Mouse (Mus musculus): ENCODE measurements around the gene Eif4b. TPM values are rescaled to one million over a fixed set of nuclear protein-coding genes. Genes with fewer than 3 reads are reported as not detected.
"Not testable (repeated sequence)": the region's sequence is repeated elsewhere in the genome, so short reads cannot be mapped to it uniquely, and the experiment has no call there.

The Eif4b gene
- polyA plus RNA-seq, 1 experiment from 2014 or later, result 98.8 TPM

GRCm38 (mm10) chr15:102072963-102073558 lies 512 bp upstream of the Eif4b start:
- DNase-seq, result no peak
- H3K27me3 ChIP-seq (ENCODE audit: control insufficient read depth, insufficient read depth, low read length), result no peaks in the 10 kb centered on the region
- peak; percentile 46 for ATAC-seq (ENCODE audit: low FRiP score, low TSS enrichment)
- H3K4me1 ChIP-seq (ENCODE audit: control insufficient read depth, insufficient read depth, low read length), result peaks cover 17% of the 10 kb centered on the region
- WGBS, result 17% methylated on average over 6 of the region's 6 CpGs
- no peaks in the 10 kb centered on the region for H3K9me3 ChIP-seq (ENCODE audit: control insufficient read depth, low read length)
- H3K27ac ChIP-seq (replicated peaks; ENCODE audit: low read depth, low read length), result peak overlapping the region; percentile 37; the same call in 1 of the 2 replicates
- peak overlapping the region; percentile 96 for H3K4me3 ChIP-seq (replicated peaks; ENCODE audit: low read depth, low read length)
- H3K4me2 ChIP-seq (ENCODE audit: low read length), result peak overlapping the region; percentile 57
- peak overlapping the region; percentile 30; the same call in 1 of the 2 replicates for H3K9ac ChIP-seq (replicated peaks; ENCODE audit: low read length)
- H3K36me3 ChIP-seq (ENCODE audit: control insufficient read depth, insufficient read depth, low read length), result no peaks in the 10 kb centered on the region

- Histone ChIP-seq H3K9me3 (ENCODE audit: control insufficient read depth, low read length) (no peaks in the 10 kb centered on the region), H3K4me3 (replicated peaks; ENCODE audit: low read depth, low read length) (peak overlapping the region; percentile 96), H3K9ac (replicated peaks; ENCODE audit: low read length) (peak overlapping the region; percentile 92), H3K27ac (replicated peaks; ENCODE audit: low read depth, low read length) (peak overlapping the region; percentile 95), H3K27me3 (ENCODE audit: control insufficient read depth, insufficient read depth, low read length) (no peaks in the 10 kb centered on the region), H3K4me1 (ENCODE audit: control insufficient read depth, insufficient read depth, low read length) (peaks cover 17% of the 10 kb centered on the region), H3K4me2 (ENCODE audit: low read length) (peak overlapping the region; percentile 57), H3K36me3 (ENCODE audit: control insufficient read depth, insufficient read depth, low read length) (no peaks in the 10 kb centered on the region)
- under 1% methylated on average over 56 of the region's 57 CpGs for WGBS
- peak; percentile 82 for DNase-seq
- peak; percentile 51 for ATAC-seq (ENCODE audit: low FRiP score, low TSS enrichment)
These were observed 628 bp downstream of the Eif4b start for GRCm38 (mm10) chr15:102074070-102074731.

GRCm38 (mm10) chr15:102074876-102075585 lies 1.5 kb downstream of the Eif4b start:
- H3K27me3 ChIP-seq (ENCODE audit: control insufficient read depth, insufficient read depth, low read length), result no peaks in the 10 kb centered on the region
- ATAC-seq (ENCODE audit: low FRiP score, low TSS enrichment) (no peak), DNase-seq (no peak)
- peak overlapping the region; percentile 92; the same call in 1 of the 2 replicates for H3K9ac ChIP-seq (replicated peaks; ENCODE audit: low read length)
- 18% methylated on average over 11 of the region's 11 CpGs for WGBS
- peak overlapping the region; percentile 96 for H3K4me3 ChIP-seq (replicated peaks; ENCODE audit: low read depth, low read length)
- H3K4me1 ChIP-seq (ENCODE audit: control insufficient read depth, insufficient read depth, low read length), result peaks cover 17% of the 10 kb centered on the region
- H3K36me3 ChIP-seq (ENCODE audit: control insufficient read depth, insufficient read depth, low read length), result no peaks in the 10 kb centered on the region
- H3K9me3 ChIP-seq (ENCODE audit: control insufficient read depth, low read length), result no peaks in the 10 kb centered on the region
- no peak overlapping the region for H3K27ac ChIP-seq (replicated peaks; ENCODE audit: low read depth, low read length)
- H3K4me2 ChIP-seq (ENCODE audit: low read length), result peak overlapping the region; percentile 57

DNA sequence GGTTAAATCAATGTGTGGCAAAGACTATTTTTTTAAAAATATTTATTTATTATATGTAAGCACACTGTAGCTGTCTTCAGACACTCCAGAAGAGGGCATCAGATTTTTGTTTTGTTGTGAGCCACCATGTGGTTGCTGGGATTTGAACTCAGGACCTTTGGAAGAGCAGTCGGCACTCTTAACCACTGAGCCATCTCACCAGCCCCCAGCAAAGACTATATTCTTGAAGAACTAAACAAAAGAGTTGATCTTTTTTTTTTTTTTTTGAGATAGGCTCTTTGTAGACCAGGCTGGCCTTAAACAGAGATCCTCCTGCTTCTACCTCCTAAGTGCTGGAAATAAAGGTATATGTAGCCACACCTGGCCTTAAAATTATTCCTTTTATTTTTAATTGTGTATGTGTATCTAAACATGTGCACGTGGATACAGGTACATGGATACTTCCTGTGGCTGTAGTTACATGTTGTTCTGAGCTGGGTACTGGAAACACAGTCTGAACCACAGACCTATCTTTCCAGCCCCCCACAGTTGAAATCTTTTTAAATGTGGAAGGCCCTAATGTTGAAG lies 3.6 kb downstream of the Eif4b start:
- peaks cover 17% of the 10 kb centered on the region for H3K4me1 ChIP-seq (ENCODE audit: control insufficient read depth, insufficient read depth, low read length)
- no peak overlapping the region for H3K4me2 ChIP-seq (ENCODE audit: low read length)
- H3K36me3 ChIP-seq (ENCODE audit: control insufficient read depth, insufficient read depth, low read length), result peaks cover 4% of the 10 kb centered on the region
- WGBS, result 96% methylated on average over 2 of the region's 2 CpGs
- H3K27ac ChIP-seq (replicated peaks; ENCODE audit: low read depth, low read length), result no peak overlapping the region
- no peak overlapping the region for H3K4me3 ChIP-seq (replicated peaks; ENCODE audit: low read depth, low read length)
- DNase-seq (no peak), ATAC-seq (ENCODE audit: low FRiP score, low TSS enrichment) (no peak)
- H3K27me3 ChIP-seq (ENCODE audit: control insufficient read depth, insufficient read depth, low read length), result no peaks in the 10 kb centered on the region
- no peak overlapping the region for H3K9ac ChIP-seq (replicated peaks; ENCODE audit: low read length)
- H3K9me3 ChIP-seq (ENCODE audit: control insufficient read depth, low read length), result no peaks in the 10 kb centered on the region

DNA sequence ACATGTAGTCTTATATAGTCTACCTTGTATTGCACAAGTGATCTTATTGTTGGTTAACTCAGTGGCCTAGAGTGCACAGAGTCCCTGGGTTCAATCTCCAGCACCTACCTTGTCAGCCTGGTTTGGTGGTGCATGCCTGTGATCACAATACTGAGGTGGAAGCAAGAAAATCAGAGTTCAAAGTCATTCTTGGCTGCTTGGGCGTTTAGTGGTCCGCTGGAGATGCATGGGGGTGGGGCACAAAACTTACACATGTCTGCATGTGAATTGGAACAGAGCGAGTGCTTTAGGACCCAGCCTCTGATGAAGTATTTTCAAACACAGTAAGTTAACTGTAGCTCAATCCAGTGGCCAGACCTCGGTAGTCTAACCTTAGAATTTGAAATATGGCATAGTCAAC lies 5.6 kb downstream of the Eif4b start:
- 80% methylated on average over 4 of the region's 4 CpGs for whole genome bisulfite sequencing
- no peaks in the 10 kb centered on the region for H3K27me3 ChIP-seq (ENCODE audit: control insufficient read depth, insufficient read depth, low read length)
- no peak overlapping the region for H3K4me2 ChIP-seq (ENCODE audit: low read length)
- ATAC-seq (ENCODE audit: low FRiP score, low TSS enrichment) (no peak), DNase-seq (no peak)
- peaks cover 13% of the 10 kb centered on the region for H3K4me1 ChIP-seq (ENCODE audit: control insufficient read depth, insufficient read depth, low read length)
- H3K9ac ChIP-seq (replicated peaks; ENCODE audit: low read length), result no peak overlapping the region
- H3K4me3 ChIP-seq (replicated peaks; ENCODE audit: low read depth, low read length), result no peak overlapping the region
- no peaks in the 10 kb centered on the region for H3K9me3 ChIP-seq (ENCODE audit: control insufficient read depth, low read length)
- no peak overlapping the region for H3K27ac ChIP-seq (replicated peaks; ENCODE audit: low read depth, low read length)
- peaks cover 20% of the 10 kb centered on the region for H3K36me3 ChIP-seq (ENCODE audit: control insufficient read depth, insufficient read depth, low read length)

- not testable (repeated sequence) for H3K4me3 ChIP-seq (replicated peaks; ENCODE audit: low read depth, low read length); H3K9me3 ChIP-seq (ENCODE audit: control insufficient read depth, low read length); H3K9ac ChIP-seq (replicated peaks; ENCODE audit: low read length); H3K27ac ChIP-seq (replicated peaks; ENCODE audit: low read depth, low read length); DNase-seq; H3K27me3 ChIP-seq (ENCODE audit: control insufficient read depth, insufficient read depth, low read length); ATAC-seq (ENCODE audit: low FRiP score, low TSS enrichment); H3K4me2 ChIP-seq (ENCODE audit: low read length)
- Histone ChIP-seq H3K4me1 (ENCODE audit: control insufficient read depth, insufficient read depth, low read length) (peaks cover 10% of the 10 kb centered on the region), H3K36me3 (ENCODE audit: control insufficient read depth, insufficient read depth, low read length) (peaks cover 27% of the 10 kb centered on the region)
- WGBS, result 81% methylated on average over 8 of the region's 8 CpGs
These were observed 6.4 kb downstream of the Eif4b start for GRCm38 (mm10) chr15:102079924-102080323.

- no peak overlapping the region for H3K27ac ChIP-seq (replicated peaks; ENCODE audit: low read depth, low read length)
- peaks cover 5% of the 10 kb centered on the region for H3K4me1 ChIP-seq (ENCODE audit: control insufficient read depth, insufficient read depth, low read length)
- ATAC-seq (ENCODE audit: low FRiP score, low TSS enrichment), result no peak
- H3K36me3 ChIP-seq (ENCODE audit: control insufficient read depth, insufficient read depth, low read length), result peaks cover 30% of the 10 kb centered on the region
- H3K27me3 ChIP-seq (ENCODE audit: control insufficient read depth, insufficient read depth, low read length), result no peaks in the 10 kb centered on the region
- H3K9me3 ChIP-seq (ENCODE audit: control insufficient read depth, low read length), result no peaks in the 10 kb centered on the region
- no peak for DNase-seq
- no peak overlapping the region for H3K4me2 ChIP-seq (ENCODE audit: low read length)
- no peak overlapping the region for H3K4me3 ChIP-seq (replicated peaks; ENCODE audit: low read depth, low read length)
- 74% methylated on average over 2 of the region's 2 CpGs for WGBS
- H3K9ac ChIP-seq (replicated peaks; ENCODE audit: low read length), result no peak overlapping the region
These were observed 6.9 kb downstream of the Eif4b start for GRCm38 (mm10) chr15:102080429-102080828.

DNA sequence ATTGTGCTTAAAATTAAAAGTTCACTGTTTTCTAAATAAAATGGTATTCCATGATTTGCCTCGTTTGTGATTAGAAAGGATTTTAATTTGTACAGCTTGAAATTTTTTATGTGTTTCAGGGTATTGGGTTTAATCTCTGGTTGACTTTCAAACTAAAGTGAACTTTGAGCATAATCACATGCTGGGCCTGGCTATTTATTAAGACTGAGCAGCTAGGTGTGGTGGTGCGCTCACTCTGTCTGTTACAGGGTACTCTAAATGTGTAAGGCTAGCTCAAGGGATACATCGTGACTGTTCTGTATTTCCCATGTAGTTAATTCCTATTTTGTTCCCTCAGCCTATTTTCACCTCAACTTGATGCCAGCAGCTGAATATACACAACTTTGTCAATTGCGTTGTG lies 8.6 kb downstream of the Eif4b start:
- H3K4me2 ChIP-seq (ENCODE audit: low read length), result no peak overlapping the region
- DNase-seq (no peak), ATAC-seq (ENCODE audit: low FRiP score, low TSS enrichment) (no peak)
- no peak overlapping the region for H3K4me3 ChIP-seq (replicated peaks; ENCODE audit: low read depth, low read length)
- no peaks in the 10 kb centered on the region for H3K4me1 ChIP-seq (ENCODE audit: control insufficient read depth, insufficient read depth, low read length)
- no peaks in the 10 kb centered on the region for H3K27me3 ChIP-seq (ENCODE audit: control insufficient read depth, insufficient read depth, low read length)
- H3K27ac ChIP-seq (replicated peaks; ENCODE audit: low read depth, low read length), result no peak overlapping the region
- H3K36me3 ChIP-seq (ENCODE audit: control insufficient read depth, insufficient read depth, low read length), result peaks cover 46% of the 10 kb centered on the region
- WGBS, result 87% methylated on average over 4 of the region's 4 CpGs
- H3K9me3 ChIP-seq (ENCODE audit: control insufficient read depth, low read length), result no peaks in the 10 kb centered on the region
- no peak overlapping the region for H3K9ac ChIP-seq (replicated peaks; ENCODE audit: low read length)

Measured in midbrain, embryonic 14.5 days (tissue).